Mouse (Mus musculus): ENCODE data around the gene Atf6b.

DNA sequence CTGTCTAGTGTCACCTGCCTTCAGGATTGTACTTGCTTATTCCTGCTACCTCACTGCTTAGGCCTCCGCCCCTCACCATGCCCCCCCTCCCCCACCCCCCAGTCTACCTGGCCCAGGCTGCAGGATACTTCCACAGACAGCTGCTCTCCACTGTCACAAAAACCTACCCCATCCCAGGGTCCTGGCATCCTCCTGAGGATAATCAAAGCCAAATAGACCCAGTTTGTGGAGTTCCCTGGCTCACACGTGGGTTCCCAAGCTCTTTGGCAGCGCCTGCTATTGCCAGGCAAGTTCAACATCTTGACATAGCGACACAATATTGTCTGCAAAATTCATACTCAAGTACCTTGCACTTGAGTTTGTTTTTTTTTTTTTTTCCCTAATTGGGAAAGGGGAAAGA is 33.7 kb downstream of the Atf6b start:
- no peak for TF ChIP-seq CTCF (IDR thresholded peaks at IDR 0.05; ENCODE audit: low read depth)
- TF ChIP-seq EP300 (IDR thresholded peaks at IDR 0.05; ENCODE audit: low read depth): no peak

All from liver, embryonic 14.5 days (tissue).